Mouse (Mus musculus): ENCODE results near the gene BC030867.

Gene BC030867

GRCm38 (mm10) chr11:102310768-102311695 is 62.4 kb downstream of the BC030867 start:
- no peak for ATAC-seq (ENCODE audit: insufficient number of reproducible peaks, low FRiP score, low TSS enrichment)

GRCm38 (mm10) chr11:102311966-102312365 is 63.3 kb downstream of the BC030867 start:
- ATAC-seq (ENCODE audit: insufficient number of reproducible peaks, low FRiP score, low TSS enrichment): no peak

- no peak for ATAC-seq (ENCODE audit: insufficient number of reproducible peaks, low FRiP score, low TSS enrichment)
Measured at GRCm38 (mm10) chr11:102312586-102312985, 63.9 kb downstream of the BC030867 start.

GRCm38 (mm10) chr11:102314321-102314720 is 65.6 kb downstream of the BC030867 start:
- no peak for ATAC-seq (ENCODE audit: insufficient number of reproducible peaks, low FRiP score, low TSS enrichment)
